ENCODE assay signal across 22 mouse cellular contexts in the genomic region with DNA sequence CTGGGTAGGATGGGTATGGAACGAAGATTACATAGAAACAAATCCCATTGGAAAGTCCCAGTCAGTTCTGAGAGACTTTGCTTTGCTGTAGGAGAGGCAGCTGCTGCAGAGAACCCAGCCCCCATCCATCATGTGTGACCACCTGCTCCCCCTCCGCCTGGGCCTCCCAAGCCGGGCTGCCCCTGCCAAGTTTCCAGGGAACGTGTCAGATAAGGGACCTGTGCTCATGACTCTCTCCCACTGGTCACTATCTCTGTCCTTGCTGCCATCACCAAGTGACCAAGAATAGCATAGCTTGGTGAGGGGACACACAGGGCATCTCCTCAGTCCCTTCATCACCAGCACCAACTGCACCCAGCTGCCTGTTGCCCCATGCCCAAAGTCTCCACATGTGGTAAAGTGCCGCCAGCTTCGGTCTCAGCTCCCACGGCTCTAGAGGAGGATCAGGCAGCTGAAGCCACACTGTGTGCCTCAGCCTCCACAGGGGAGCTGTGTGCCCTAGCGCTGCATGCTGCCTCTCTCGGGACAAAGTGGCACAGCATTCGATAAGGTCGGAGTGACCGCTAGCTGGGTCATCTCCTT. TPM values are rescaled to one million over a fixed set of nuclear protein-coding genes. Genes with fewer than 3 reads are reported as not detected.
DNase-seq lines count a peak whose midpoint lies in the region; ATAC-seq and TF ChIP-seq lines count a peak whose summit lies in the region.
"Had no signal": no experiment of that assay in that cellular context is flagged by ENCODE, and none has a peak within 500 bp of the region (broad histone marks: within the 10 kb centered on the region; RNA-seq: fewer than 3 reads in every experiment).

No protein-coding gene starts in this region.

- H3K4me1 ChIP-seq in intestine, embryonic 15.5 days (replicated peaks), result peaks cover 18% of the 10 kb centered on the region; the same call in 1 of the 2 replicates
- H3K4me1 ChIP-seq in intestine, postnatal 0 days (replicated peaks; ENCODE audit: control insufficient read depth, insufficient read depth, low read length), result no peaks in the 10 kb centered on the region
- H3K4me1 ChIP-seq in neural tube, embryonic 12.5 days, result peaks cover 3% of the 10 kb centered on the region; the same call in 1 of the 2 replicates
- no peaks in the 10 kb centered on the region for H3K4me1 ChIP-seq in neural tube, embryonic 15.5 days
- H3K4me1 ChIP-seq in heart, embryonic 14.5 days (ENCODE audit: control insufficient read depth in 2 of 2, insufficient read depth in 2 of 2, low read length in 2 of 2), result peaks cover 67 to 84% of the 10 kb centered on the region in 2 experiments
- H3K4me1 ChIP-seq in liver, embryonic 12.5 days, result no peaks in the 10 kb centered on the region
- H3K4me1 ChIP-seq: midbrain, embryonic 15.5 days had no signal

- H3K9ac ChIP-seq in intestine, embryonic 15.5 days, result 0 out of 2 replicates have a peak overlapping the region, but pooled peaks have one; percentile 10
- no peak overlapping the region for H3K9ac ChIP-seq in intestine, postnatal 0 days (ENCODE audit: low read depth, low read length)
- H3K9ac ChIP-seq in neural tube, embryonic 12.5 days, result no peak overlapping the region
- H3K9ac ChIP-seq in neural tube, embryonic 15.5 days (replicated peaks), result no peak overlapping the region
- H3K9ac ChIP-seq in heart, embryonic 14.5 days (ENCODE audit: low read length), result peak overlapping the region; percentile 73
- no peak overlapping the region for H3K9ac ChIP-seq in liver, embryonic 12.5 days
- H3K9ac ChIP-seq: embryonic facial prominence, embryonic 12.5 days; midbrain, embryonic 15.5 days had no signal

- H3K9me3 ChIP-seq in intestine, embryonic 15.5 days, result no peaks in the 10 kb centered on the region
- no peaks in the 10 kb centered on the region for H3K9me3 ChIP-seq in intestine, postnatal 0 days (ENCODE audit: control insufficient read depth)
- H3K9me3 ChIP-seq in neural tube, embryonic 12.5 days, result no peaks in the 10 kb centered on the region
- H3K9me3 ChIP-seq in neural tube, embryonic 15.5 days (replicated peaks), result no peaks in the 10 kb centered on the region
- H3K9me3 ChIP-seq in heart, embryonic 14.5 days (ENCODE audit: control insufficient read depth, low read length), result no peaks in the 10 kb centered on the region
- H3K9me3 ChIP-seq in liver, embryonic 12.5 days (replicated peaks), result no peaks in the 10 kb centered on the region
- H3K9me3 ChIP-seq: embryonic facial prominence, embryonic 12.5 days; midbrain, embryonic 15.5 days had no signal

- H3K4me3 ChIP-seq in intestine, embryonic 15.5 days (replicated peaks), result no peak overlapping the region
- H3K4me3 ChIP-seq in intestine, postnatal 0 days (ENCODE audit: low read depth, low read length), result no peak overlapping the region
- H3K4me3 ChIP-seq in neural tube, embryonic 12.5 days, result no peak overlapping the region
- H3K4me3 ChIP-seq in neural tube, embryonic 15.5 days (replicated peaks), result no peak overlapping the region
- peak overlapping the region in 1 of 2 experiments; percentile 6; a peak in 1 of 4 replicates for H3K4me3 ChIP-seq in heart, embryonic 14.5 days (ENCODE audit: control insufficient read depth in 1 of 2, insufficient read depth in 1 of 2, low read depth in 1 of 2, low read length in 2 of 2)
- no peak overlapping the region for H3K4me3 ChIP-seq in liver, embryonic 12.5 days
- H3K4me3 ChIP-seq: embryonic facial prominence, embryonic 12.5 days; midbrain, embryonic 15.5 days had no signal

- no peaks in the 10 kb centered on the region for H3K36me3 ChIP-seq in intestine, embryonic 15.5 days
- no peaks in the 10 kb centered on the region for H3K36me3 ChIP-seq in intestine, postnatal 0 days (ENCODE audit: control insufficient read depth, insufficient read depth)
- no peaks in the 10 kb centered on the region for H3K36me3 ChIP-seq in neural tube, embryonic 12.5 days
- no peaks in the 10 kb centered on the region for H3K36me3 ChIP-seq in neural tube, embryonic 15.5 days
- H3K36me3 ChIP-seq in heart, embryonic 14.5 days (ENCODE audit: control insufficient read depth, insufficient read depth, low read length), result no peaks in the 10 kb centered on the region
- no peaks in the 10 kb centered on the region for H3K36me3 ChIP-seq in liver, embryonic 12.5 days
- H3K36me3 ChIP-seq: embryonic facial prominence, embryonic 12.5 days; midbrain, embryonic 15.5 days had no signal

- H3K27ac ChIP-seq in intestine, embryonic 15.5 days, result no peak overlapping the region
- H3K27ac ChIP-seq in intestine, postnatal 0 days (ENCODE audit: low read depth, low read length), result no peak overlapping the region
- no peak overlapping the region for H3K27ac ChIP-seq in neural tube, embryonic 12.5 days
- H3K27ac ChIP-seq in neural tube, embryonic 15.5 days (replicated peaks), result no peak overlapping the region
- peak overlapping the region; percentile 96 to 99 for H3K27ac ChIP-seq in heart, embryonic 14.5 days (replicated peaks in 1 of 2; ENCODE audit: control insufficient read depth in 1 of 2, insufficient read depth in 1 of 2, low read depth in 2 of 2, low read length in 2 of 2)
- H3K27ac ChIP-seq in liver, embryonic 12.5 days, result no peak overlapping the region
- H3K27ac ChIP-seq: embryonic facial prominence, embryonic 12.5 days; macrophage; midbrain, embryonic 15.5 days had no signal

- ATAC-seq in intestine, embryonic 15.5 days, result no peak
- ATAC-seq in intestine, postnatal 0 days, result no peak
- ATAC-seq in neural tube, embryonic 12.5 days (ENCODE audit: low FRiP score, low read depth), result peak; percentile 49; the same call in 1 of the 2 replicates
- ATAC-seq in neural tube, embryonic 15.5 days (ENCODE audit: low FRiP score), result no peak
- ATAC-seq in heart, embryonic 14.5 days (ENCODE audit: insufficient number of reproducible peaks, insufficient read depth, low FRiP score, low read depth), result peak; percentile 67
- ATAC-seq in liver, embryonic 12.5 days, result no peak
- ATAC-seq: midbrain, embryonic 15.5 days had no signal

- TF ChIP-seq CTCF in intestine, postnatal 0 days (IDR thresholded peaks at IDR 0.05; ENCODE audit: low read depth), result no peak

- H3K4me2 ChIP-seq in intestine, embryonic 15.5 days (replicated peaks), result no peak overlapping the region
- no peak overlapping the region for H3K4me2 ChIP-seq in intestine, postnatal 0 days (replicated peaks; ENCODE audit: low read depth)
- H3K4me2 ChIP-seq in neural tube, embryonic 12.5 days (replicated peaks), result no peak overlapping the region
- H3K4me2 ChIP-seq in neural tube, embryonic 15.5 days, result no peak overlapping the region
- H3K4me2 ChIP-seq in heart, embryonic 14.5 days (ENCODE audit: low read length), result peak overlapping the region; percentile 68
- H3K4me2 ChIP-seq in liver, embryonic 12.5 days, result no peak overlapping the region
- H3K4me2 ChIP-seq: embryonic facial prominence, embryonic 12.5 days; midbrain, embryonic 15.5 days had no signal

- DNase-seq in layer of hippocampus, postnatal 25 days (ENCODE audit: extremely low spot score in 1 of 2, low spot score in 1 of 2), result no peak
- no peak for DNase-seq in embryo, embryonic 11 days
- DNase-seq: adrenal gland, adult 8-10 months; cerebellum, adult 9-11 months; kidney, postnatal 36 days had no signal

- no peaks in the 10 kb centered on the region for H3K27me3 ChIP-seq in intestine, embryonic 15.5 days (replicated peaks)
- no peaks in the 10 kb centered on the region for H3K27me3 ChIP-seq in intestine, postnatal 0 days (replicated peaks; ENCODE audit: control insufficient read depth, insufficient read depth, low read length)
- no peaks in the 10 kb centered on the region for H3K27me3 ChIP-seq in neural tube, embryonic 12.5 days (replicated peaks)
- no peaks in the 10 kb centered on the region for H3K27me3 ChIP-seq in neural tube, embryonic 15.5 days (replicated peaks)
- no peaks in the 10 kb centered on the region for H3K27me3 ChIP-seq in heart, embryonic 14.5 days (ENCODE audit: control insufficient read depth, insufficient read depth, low read length)
- H3K27me3 ChIP-seq in liver, embryonic 12.5 days (replicated peaks), result 0 out of 2 replicates have a peak, but pooled peaks cover 3% of the 10 kb centered on the region
- H3K27me3 ChIP-seq: embryonic facial prominence, embryonic 12.5 days; midbrain, embryonic 15.5 days had no signal

- 68% methylated on average over 12 of the region's 12 CpGs for WGBS in intestine, embryonic 15.5 days
- 77% methylated on average over 12 of the region's 12 CpGs for WGBS in intestine, postnatal 0 days
- 77% methylated on average over 12 of the region's 12 CpGs for WGBS in neural tube, embryonic 12.5 days
- 78% methylated on average over 12 of the region's 12 CpGs for WGBS in neural tube, embryonic 15.5 days
- whole genome bisulfite sequencing in heart, embryonic 14.5 days, result 21% methylated on average over 12 of the region's 12 CpGs
- 66% methylated on average over 12 of the region's 12 CpGs for WGBS in liver, embryonic 12.5 days (ENCODE audit: insufficient replicate concordance)

RNA-seq across cellular contexts. Expression of gene Cdh16, which starts 13.9 kb away (rescaled TPM):
- polyA plus RNA-seq in intestine, embryonic 15.5 days (2015; fragmentation: Nextera tagmentation; extraction: Ambion mirVana), result 0.56 and 0.79 TPM in 2 replicates
- polyA plus RNA-seq in intestine, postnatal 0 days (2015; fragmentation: Nextera tagmentation; extraction: Ambion mirVana), result not detected in 2 replicates
- not detected in 2 replicates for polyA plus RNA-seq in neural tube, embryonic 12.5 days (2016; fragmentation: Nextera tagmentation; extraction: Ambion mirVana)
- 0.38 TPM in 1 of 2 replicates, not detected in the other for polyA plus RNA-seq in neural tube, embryonic 15.5 days (2015; fragmentation: Nextera tagmentation; extraction: Ambion mirVana)
- 21.5 and 26.4 TPM in 2 replicates for polyA plus RNA-seq in heart, embryonic 14.5 days (2014; fragmentation: Nextera tagmentation; extraction: Ambion mirVana)
- polyA plus RNA-seq in liver, embryonic 12.5 days (2016; fragmentation: Nextera tagmentation; extraction: Ambion mirVana), result 0.21 and 0.36 TPM in 2 replicates
- total RNA-seq in layer of hippocampus, postnatal 25 days (2021), result not detected
- total RNA-seq: ES-E14; hematopoietic stem cell, adult 5-6 weeks; left cerebral cortex, adult 18-20 months; liver, adult 2 months had no signal
- polyA plus RNA-seq: C2C12; embryonic facial prominence, embryonic 12.5 days; forebrain, embryonic 11.5 days; liver, adult 2 months; macrophage; midbrain, embryonic 15.5 days; neural tube, embryonic 14.5 days; urinary bladder, adult 2 months had no signal

RNA-seq across cellular contexts. Expression of gene Pdp2, which starts 19.0 kb away (rescaled TPM):
- 16.1 and 17.0 TPM in 2 replicates for polyA plus RNA-seq in intestine, embryonic 15.5 days (2015; fragmentation: Nextera tagmentation; extraction: Ambion mirVana)
- polyA plus RNA-seq in intestine, postnatal 0 days (2015; fragmentation: Nextera tagmentation; extraction: Ambion mirVana), result 12.2 and 15.2 TPM in 2 replicates
- 17.2 and 17.5 TPM in 2 replicates for polyA plus RNA-seq in neural tube, embryonic 12.5 days (2016; fragmentation: Nextera tagmentation; extraction: Ambion mirVana)
- polyA plus RNA-seq in neural tube, embryonic 15.5 days (2015; fragmentation: Nextera tagmentation; extraction: Ambion mirVana), result 18.4 and 19.7 TPM in 2 replicates
- 5.4 and 6.4 TPM in 2 replicates for polyA plus RNA-seq in heart, embryonic 14.5 days (2014; fragmentation: Nextera tagmentation; extraction: Ambion mirVana)
- 5.8 and 6.0 TPM in 2 replicates for polyA plus RNA-seq in liver, embryonic 12.5 days (2016; fragmentation: Nextera tagmentation; extraction: Ambion mirVana)
- 1 to 10 TPM; 7.8 to 8.1 TPM for total RNA-seq in layer of hippocampus, postnatal 25 days (2021)

RNA-seq across cellular contexts. Expression of gene Rrad, which starts 20.9 kb away (rescaled TPM):
- 4.6 and 4.8 TPM in 2 replicates for polyA plus RNA-seq in intestine, embryonic 15.5 days (2015; fragmentation: Nextera tagmentation; extraction: Ambion mirVana)
- 5.8 and 6.1 TPM in 2 replicates for polyA plus RNA-seq in intestine, postnatal 0 days (2015; fragmentation: Nextera tagmentation; extraction: Ambion mirVana)
- polyA plus RNA-seq in neural tube, embryonic 12.5 days (2016; fragmentation: Nextera tagmentation; extraction: Ambion mirVana), result 3.5 and 6.0 TPM in 2 replicates
- 4.7 and 6.8 TPM in 2 replicates for polyA plus RNA-seq in neural tube, embryonic 15.5 days (2015; fragmentation: Nextera tagmentation; extraction: Ambion mirVana)
- polyA plus RNA-seq in heart, embryonic 14.5 days (2014; fragmentation: Nextera tagmentation; extraction: Ambion mirVana), result 338 and 417 TPM in 2 replicates
- 0.79 and 1.2 TPM in 2 replicates for polyA plus RNA-seq in liver, embryonic 12.5 days (2016; fragmentation: Nextera tagmentation; extraction: Ambion mirVana)
- total RNA-seq in layer of hippocampus, postnatal 25 days (2021), result 1 to 10 TPM; 1.4 to 1.5 TPM

RNA-seq across cellular contexts. Expression of gene Ciao2b, which starts 31.5 kb away (rescaled TPM):
- polyA plus RNA-seq in intestine, embryonic 15.5 days (2015; fragmentation: Nextera tagmentation; extraction: Ambion mirVana), result 93.2 and 101 TPM in 2 replicates
- 59.1 and 60.6 TPM in 2 replicates for polyA plus RNA-seq in intestine, postnatal 0 days (2015; fragmentation: Nextera tagmentation; extraction: Ambion mirVana)
- 118 and 122 TPM in 2 replicates for polyA plus RNA-seq in neural tube, embryonic 12.5 days (2016; fragmentation: Nextera tagmentation; extraction: Ambion mirVana)
- 121 and 135 TPM in 2 replicates for polyA plus RNA-seq in neural tube, embryonic 15.5 days (2015; fragmentation: Nextera tagmentation; extraction: Ambion mirVana)
- 198 and 201 TPM in 2 replicates for polyA plus RNA-seq in heart, embryonic 14.5 days (2014; fragmentation: Nextera tagmentation; extraction: Ambion mirVana)
- 71.8 and 74.7 TPM in 2 replicates for polyA plus RNA-seq in liver, embryonic 12.5 days (2016; fragmentation: Nextera tagmentation; extraction: Ambion mirVana)
- total RNA-seq in layer of hippocampus, postnatal 25 days (2021), result 10 to 100 TPM; 24.9 to 35.8 TPM

Comparison
In these comparisons a context has a peak if more than half of its experiments do, and no peak if none do; other contexts are left out.
1. ATAC-seq: peak in neural tube, embryonic 12.5 days (single experiment) and heart, embryonic 14.5 days (single experiment); none in intestine, embryonic 15.5 days (single experiment), intestine, postnatal 0 days (single experiment), neural tube, embryonic 15.5 days (single experiment) and liver, embryonic 12.5 days (single experiment).
2. H3K9ac ChIP-seq: peak in intestine, embryonic 15.5 days (single experiment) and heart, embryonic 14.5 days (single experiment); none in intestine, postnatal 0 days (single experiment), neural tube, embryonic 12.5 days (single experiment), neural tube, embryonic 15.5 days (single experiment) and liver, embryonic 12.5 days (single experiment).
3. H3K27ac ChIP-seq: peak in heart, embryonic 14.5 days (2 of 2); none in intestine, embryonic 15.5 days (single experiment), intestine, postnatal 0 days (single experiment), neural tube, embryonic 12.5 days (single experiment), neural tube, embryonic 15.5 days (single experiment) and liver, embryonic 12.5 days (single experiment).
4. RNA of gene Cdh16, which starts 13.9 kb away (polyA plus RNA-seq): 21.5 to 26.4 TPM in heart, embryonic 14.5 days; 0.56 to 0.79 TPM in intestine, embryonic 15.5 days, 0.21 to 0.36 TPM in liver, embryonic 12.5 days, not detected in intestine, postnatal 0 days, not detected in neural tube, embryonic 12.5 days and 0.38 TPM in neural tube, embryonic 15.5 days; every median in the first group is over 10 times any median in the second.
5. RNA of gene Rrad, which starts 20.9 kb away (polyA plus RNA-seq): 338 to 417 TPM in heart, embryonic 14.5 days; 5.8 to 6.1 TPM in intestine, postnatal 0 days, 4.7 to 6.8 TPM in neural tube, embryonic 15.5 days, 4.6 to 4.8 TPM in intestine, embryonic 15.5 days, 3.5 to 6.0 TPM in neural tube, embryonic 12.5 days and 0.79 to 1.2 TPM in liver, embryonic 12.5 days; every median in the first group is over 10 times any median in the second.